Mouse (Mus musculus) 416B (cell line): ENCODE data around the gene Rhod.

Experiments
- DNase-seq: peaks from one replicate; pipeline ENCODE4 v3.0.0; 2011; ENCODE audit warnings: low read depth

The Rhod gene

GRCm38 (mm10) chr19:4450666-4451065 lies 11.4 kb upstream of the Rhod start:
- no peak for DNase-seq

- DNase-seq: no peak
Observed at GRCm38 (mm10) chr19:4449230-4449629, 10.0 kb upstream of the Rhod start.

GRCm38 (mm10) chr19:4447445-4447844 lies 8.2 kb upstream of the Rhod start:
- no peak for DNase-seq

GRCm38 (mm10) chr19:4446661-4447420 lies 7.6 kb upstream of the Rhod start:
- no peak for DNase-seq

- peak; percentile 72 for DNase-seq
Observed at GRCm38 (mm10) chr19:4442408-4442807, 3.2 kb upstream of the Rhod start.

- peak; percentile 66 for DNase-seq
Observed at GRCm38 (mm10) chr19:4441621-4442161, 2.5 kb upstream of the Rhod start.

GRCm38 (mm10) chr19:4441090-4441591 lies 1.9 kb upstream of the Rhod start:
- DNase-seq: peak; percentile 84

- no peak for DNase-seq
Observed at GRCm38 (mm10) chr19:4440222-4440621, 990 bp upstream of the Rhod start.

GRCm38 (mm10) chr19:4438791-4439160 lies 456 bp downstream of the Rhod start:
- no peak for DNase-seq

GRCm38 (mm10) chr19:4437886-4438285 lies 1.3 kb downstream of the Rhod start:
- DNase-seq: peak; percentile 90

- DNase-seq: no peak
Observed at GRCm38 (mm10) chr19:4436254-4436653, 3.0 kb downstream of the Rhod start.

GRCm38 (mm10) chr19:4434999-4435398 lies 4.2 kb downstream of the Rhod start:
- no peak for DNase-seq

- DNase-seq: peak; percentile 20
Observed at GRCm38 (mm10) chr19:4433756-4434155, 5.5 kb downstream of the Rhod start.

GRCm38 (mm10) chr19:4430091-4430620 lies 9.1 kb downstream of the Rhod start:
- no peak for DNase-seq

GRCm38 (mm10) chr19:4425610-4426366 lies 13.4 kb downstream of the Rhod start:
- peak; percentile 78 for DNase-seq

- DNase-seq: no peak
Observed at GRCm38 (mm10) chr19:4423021-4423420, 16.2 kb downstream of the Rhod start.

- DNase-seq: no peak
Observed at GRCm38 (mm10) chr19:4422581-4422980, 16.7 kb downstream of the Rhod start.

- DNase-seq: peak; percentile 54
Observed at GRCm38 (mm10) chr19:4420153-4420910, 18.9 kb downstream of the Rhod start.

GRCm38 (mm10) chr19:4419711-4420110 lies 19.5 kb downstream of the Rhod start:
- no peak for DNase-seq

- DNase-seq: no peak
Observed at GRCm38 (mm10) chr19:4417713-4418112, 21.5 kb downstream of the Rhod start.

- peak; percentile 83 for DNase-seq
Observed at GRCm38 (mm10) chr19:4417183-4417582, 22.0 kb downstream of the Rhod start.

GRCm38 (mm10) chr19:4414631-4415030 lies 24.6 kb downstream of the Rhod start:
- DNase-seq: no peak
